Mouse (Mus musculus) small intestine, adult 2 months (tissue): ENCODE results near the gene Zfp715.
"Not testable (repeated sequence)": the region's sequence is repeated elsewhere in the genome, so short reads cannot be mapped to it uniquely, and the experiment has no call there.

Experiments used
- CTCF ChIP-seq: fragments of 200-500 bp; IDR thresholded peaks from 2 replicates; pipeline ENCODE4 v1.5.1; 2012; ENCODE audit warnings: low read depth, mild to moderate bottlenecking, control low read depth, inconsistent platforms, low read length, moderate library complexity, mixed read lengths; ENCODE audit not compliant: insufficient replicate concordance, insufficient read length; ENCODE audit errors: extremely low read depth
- POLR2A ChIP-seq: fragments of 200-500 bp; IDR thresholded peaks from 2 replicates; pipeline ENCODE4 v1.6.1; 2012; ENCODE audit warnings: low read depth, mild to moderate bottlenecking, control low read depth, inconsistent platforms, low read length, moderate library complexity

GRCm38 (mm10) chr7:43349623-43350022, 36.5 kb upstream of the Zfp715 start:
- TF ChIP-seq CTCF, POLR2A: not testable (repeated sequence)
